In genomic region chr1:88806960-88807359, GRCm38 (mm10) we compare ENCODE assay signal across 9 mouse cellular contexts.
DNase-seq lines count a peak whose midpoint lies in the region; ATAC-seq and TF ChIP-seq lines count a peak whose summit lies in the region.
"Had no signal": no experiment of that assay in that cellular context is flagged by ENCODE, and none has a peak within 500 bp of the region (broad histone marks: within the 10 kb centered on the region; RNA-seq: fewer than 3 reads in every experiment).

No protein-coding gene starts in this region.

- TF ChIP-seq EP300 in heart, postnatal 0 days (IDR thresholded peaks at IDR 0.05; ENCODE audit: low read depth), result no peak

- H3K27ac ChIP-seq in hindbrain, postnatal 0 days, result no peak overlapping the region
- H3K27ac ChIP-seq in hindbrain, embryonic 12.5 days, result no peak overlapping the region
- H3K27ac ChIP-seq in heart, postnatal 0 days (ENCODE audit: low read depth), result no peak overlapping the region
- H3K27ac ChIP-seq in lung, embryonic 14.5 days (ENCODE audit: low read depth), result no peak overlapping the region
- H3K27ac ChIP-seq: limb, embryonic 15.5 days had no signal

- no peaks in the 10 kb centered on the region for H3K36me3 ChIP-seq in hindbrain, postnatal 0 days (ENCODE audit: insufficient read depth, low read length)
- no peaks in the 10 kb centered on the region for H3K36me3 ChIP-seq in hindbrain, embryonic 12.5 days
- H3K36me3 ChIP-seq in heart, postnatal 0 days (replicated peaks; ENCODE audit: control insufficient read depth, insufficient read depth, low read length), result no peaks in the 10 kb centered on the region
- no peaks in the 10 kb centered on the region for H3K36me3 ChIP-seq in lung, embryonic 14.5 days (ENCODE audit: insufficient read depth)
- H3K36me3 ChIP-seq: limb, embryonic 15.5 days had no signal

- DNase-seq in hindbrain, postnatal 0 days (ENCODE audit: low spot score), result no peak
- peak; percentile 1 for DNase-seq in A20 (ENCODE audit: low read depth, low spot score)
- peak; percentile 87 for DNase-seq in ZHBTc4 (ENCODE audit: low read depth, low spot score)
- DNase-seq in heart, postnatal 0 days (ENCODE audit: low spot score), result no peak
- no peak for DNase-seq in lung, embryonic 14.5 days
- no peak for DNase-seq in spleen, postnatal 36 days (ENCODE audit: low spot score in 2 of 2)

- H3K9me3 ChIP-seq in hindbrain, postnatal 0 days (ENCODE audit: low read length), result no peaks in the 10 kb centered on the region
- H3K9me3 ChIP-seq in hindbrain, embryonic 12.5 days (replicated peaks), result no peaks in the 10 kb centered on the region; the same call in 1 of the 2 replicates
- 0 out of 2 replicates have a peak, but pooled peaks cover 3% of the 10 kb centered on the region for H3K9me3 ChIP-seq in heart, postnatal 0 days (replicated peaks; ENCODE audit: control insufficient read depth, low read length)
- H3K9me3 ChIP-seq in lung, embryonic 14.5 days (ENCODE audit: low read depth, low read length), result no peaks in the 10 kb centered on the region
- H3K9me3 ChIP-seq: limb, embryonic 15.5 days had no signal

- peak; percentile 52 for TF ChIP-seq CTCF in hindbrain, postnatal 0 days (IDR thresholded peaks at IDR 0.05; ENCODE audit: low read depth)
- TF ChIP-seq CTCF in heart, postnatal 0 days (IDR thresholded peaks at IDR 0.05; ENCODE audit: low read depth), result peak; percentile 29
- peak; percentile 50 for TF ChIP-seq CTCF in lung, embryonic 14.5 days (IDR thresholded peaks at IDR 0.05; ENCODE audit: low read depth)

- H3K4me1 ChIP-seq in hindbrain, postnatal 0 days (ENCODE audit: insufficient read depth, low read length), result no peaks in the 10 kb centered on the region
- no peaks in the 10 kb centered on the region for H3K4me1 ChIP-seq in hindbrain, embryonic 12.5 days
- H3K4me1 ChIP-seq in heart, postnatal 0 days (ENCODE audit: control insufficient read depth, insufficient read depth), result no peaks in the 10 kb centered on the region
- no peaks in the 10 kb centered on the region for H3K4me1 ChIP-seq in lung, embryonic 14.5 days (ENCODE audit: insufficient read depth)

- 62% methylated on average over 6 of the region's 6 CpGs for WGBS in hindbrain, postnatal 0 days
- 58% methylated on average over 6 of the region's 6 CpGs for WGBS in hindbrain, embryonic 12.5 days
- 56% methylated on average over 6 of the region's 6 CpGs for WGBS in heart, postnatal 0 days
- whole genome bisulfite sequencing in lung, embryonic 14.5 days, result 51% methylated on average over 6 of the region's 6 CpGs

- no peaks in the 10 kb centered on the region for H3K27me3 ChIP-seq in hindbrain, postnatal 0 days (ENCODE audit: insufficient read depth, low read length)
- H3K27me3 ChIP-seq in hindbrain, embryonic 12.5 days, result no peaks in the 10 kb centered on the region
- H3K27me3 ChIP-seq in heart, postnatal 0 days (ENCODE audit: control insufficient read depth, insufficient read depth, low read length), result no peaks in the 10 kb centered on the region
- H3K27me3 ChIP-seq in lung, embryonic 14.5 days (ENCODE audit: insufficient read depth, low read length), result no peaks in the 10 kb centered on the region
- H3K27me3 ChIP-seq: limb, embryonic 15.5 days had no signal

- ATAC-seq in hindbrain, postnatal 0 days, result no peak
- ATAC-seq in hindbrain, embryonic 12.5 days (ENCODE audit: low FRiP score), result no peak
- no peak for ATAC-seq in heart, postnatal 0 days (ENCODE audit: insufficient read depth, low read depth)
- no peak for ATAC-seq in lung, embryonic 14.5 days (ENCODE audit: insufficient read depth)
- no peak for ATAC-seq in megakaryocyte-erythroid progenitor cell, adult 5-6 weeks (replicated peaks; ENCODE audit: low FRiP score, low TSS enrichment, poor library complexity, severe bottlenecking)

- H3K4me2 ChIP-seq in hindbrain, postnatal 0 days (ENCODE audit: low read depth, low read length), result no peak overlapping the region
- no peak overlapping the region for H3K4me2 ChIP-seq in hindbrain, embryonic 12.5 days (replicated peaks)
- no peak overlapping the region for H3K4me2 ChIP-seq in heart, postnatal 0 days (ENCODE audit: low read depth, low read length)
- H3K4me2 ChIP-seq in lung, embryonic 14.5 days, result no peak overlapping the region
- H3K4me2 ChIP-seq: limb, embryonic 15.5 days had no signal

- H3K4me3 ChIP-seq in hindbrain, postnatal 0 days (ENCODE audit: low read length), result no peak overlapping the region
- no peak overlapping the region for H3K4me3 ChIP-seq in hindbrain, embryonic 12.5 days
- no peak overlapping the region for H3K4me3 ChIP-seq in heart, postnatal 0 days (ENCODE audit: low read depth, low read length)
- H3K4me3 ChIP-seq in lung, embryonic 14.5 days (ENCODE audit: low read depth, low read length), result no peak overlapping the region
- H3K4me3 ChIP-seq: limb, embryonic 15.5 days had no signal

- no peak overlapping the region for H3K9ac ChIP-seq in hindbrain, postnatal 0 days (replicated peaks; ENCODE audit: low read length)
- no peak overlapping the region for H3K9ac ChIP-seq in hindbrain, embryonic 12.5 days
- no peak overlapping the region for H3K9ac ChIP-seq in heart, postnatal 0 days (replicated peaks; ENCODE audit: low read depth, low read length)
- H3K9ac ChIP-seq in lung, embryonic 14.5 days, result no peak overlapping the region
- H3K9ac ChIP-seq: limb, embryonic 15.5 days had no signal

Comparison
In these comparisons a context has a peak if more than half of its experiments do, and no peak if none do; other contexts are left out.
1. DNase-seq: peak in A20 (single experiment) and ZHBTc4 (single experiment); none in hindbrain, postnatal 0 days (single experiment), heart, postnatal 0 days (single experiment), lung, embryonic 14.5 days (single experiment) and spleen, postnatal 36 days (0 of 2).
2. Peak in every context shown above with its lines, with median percentiles within 50 percentile points of each other: CTCF ChIP-seq.